Mouse (Mus musculus) midbrain, embryonic 14.5 days (tissue): ENCODE measurements around the gene Adgrg5. TPM values are rescaled to one million over a fixed set of nuclear protein-coding genes. Genes with fewer than 3 reads are reported as not detected.

Source experiments
- ATAC-seq: fragments of 200-750 bp; cut with Nextera tagmentation; 2 replicates; pipeline ENCODE4 v1.8.0; 2017; ENCODE audit warnings: moderate number of reproducible peaks, moderate library complexity; ENCODE audit not compliant: low FRiP score, low TSS enrichment
- DNase-seq: peaks from one replicate; pipeline ENCODE4 v3.0.0-alpha.2; 2015
- H3K27ac ChIP-seq: fragments of 300-500 bp; sonication (generic); replicated peaks from 2 replicates; pipeline ENCODE4 v1.5.1; 2014; ENCODE audit warnings: mild to moderate bottlenecking, low read depth, low read length, moderate library complexity
- H3K27me3 ChIP-seq: fragments of 300-500 bp; sonication (generic); 2 replicates; pipeline ENCODE4 v1.6.1; 2014; ENCODE audit warnings: low read length, control low read depth, mixed read lengths; ENCODE audit not compliant: control insufficient read depth, insufficient read depth
- H3K36me3 ChIP-seq: fragments of 300-500 bp; sonication (generic); 2 replicates; pipeline ENCODE4 v1.6.1; 2014; ENCODE audit warnings: low read length, control low read depth; ENCODE audit not compliant: control insufficient read depth, insufficient read depth
- H3K4me1 ChIP-seq: fragments of 300-500 bp; sonication (generic); 2 replicates; pipeline ENCODE4 v1.6.1; 2014; ENCODE audit warnings: mild to moderate bottlenecking, antibody characterized with exemption, low read length, control low read depth; ENCODE audit not compliant: control insufficient read depth, insufficient read depth
- H3K4me2 ChIP-seq: fragments of 300-500 bp; sonication (generic); 2 replicates; pipeline ENCODE4 v1.6.1; 2014; ENCODE audit warnings: mild to moderate bottlenecking, low read length, moderate library complexity
- H3K4me3 ChIP-seq: fragments of 300-500 bp; sonication (generic); replicated peaks from 2 replicates; pipeline ENCODE4 v1.5.1; 2014; ENCODE audit warnings: low read depth, low read length
- H3K9ac ChIP-seq: fragments of 300-500 bp; sonication (generic); replicated peaks from 2 replicates; pipeline ENCODE4 v1.6.1; 2014; ENCODE audit warnings: mild to moderate bottlenecking, low read length, moderate library complexity
- H3K9me3 ChIP-seq: fragments of 300-500 bp; sonication (generic); 2 replicates; pipeline ENCODE4 v1.6.1; 2016; ENCODE audit warnings: low read length, control low read depth, mixed read lengths; ENCODE audit not compliant: control insufficient read depth
- WGBS: fragments of 180-500 bp; shearing (Covaris S2); extraction: QIAGEN DNeasy Blood & Tissue Kit; methylation state at CpG from one replicate; pipeline ENCODE4 v1.1.7; 2014; 5-methylcytosine and 5-hydroxymethylcytosine counted together
- polyA plus RNA-seq: library from polyadenylated mRNA; unstranded; fragments of >200 nt; fragmentation: Nextera tagmentation; extraction: Ambion mirVana; gene quantifications from 2 replicates; pipeline ENCODE4 v1.2.1, GENCODE M21; 2014

The Adgrg5 gene
- polyA plus RNA-seq, 1 experiment from 2014 or later, result 0.12 TPM

DNA sequence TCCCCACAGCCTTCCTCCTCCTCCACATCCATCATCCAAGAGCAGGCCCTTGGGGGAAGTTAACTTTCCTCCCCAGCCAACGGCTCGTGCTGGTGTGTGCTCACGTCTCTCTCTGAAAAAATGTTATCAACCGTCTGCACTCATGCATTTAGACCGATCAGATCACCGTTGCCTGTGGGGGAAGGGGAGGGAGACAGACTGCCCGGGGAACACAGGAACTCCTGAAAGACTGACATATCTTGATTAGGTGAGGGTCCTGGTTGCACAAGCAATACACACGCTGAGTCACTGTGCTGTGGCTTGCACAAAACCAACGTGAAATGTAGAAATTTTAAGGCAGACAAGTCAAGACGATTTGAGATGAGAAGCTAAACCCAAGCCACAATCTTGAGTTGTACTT lies 41.3 kb downstream of the Adgrg5 start:
- no peaks in the 10 kb centered on the region for H3K9me3 ChIP-seq
- H3K4me2 ChIP-seq, result no peak overlapping the region
- ATAC-seq, result no peak
- no peak overlapping the region for H3K9ac ChIP-seq
- no peaks in the 10 kb centered on the region for H3K27me3 ChIP-seq
- no peaks in the 10 kb centered on the region for H3K36me3 ChIP-seq
- WGBS, result 67% methylated on average over 10 of the region's 10 CpGs
- no peaks in the 10 kb centered on the region for H3K4me1 ChIP-seq
- H3K27ac ChIP-seq, result no peak overlapping the region
- no peak for DNase-seq
- H3K4me3 ChIP-seq, result no peak overlapping the region

DNA sequence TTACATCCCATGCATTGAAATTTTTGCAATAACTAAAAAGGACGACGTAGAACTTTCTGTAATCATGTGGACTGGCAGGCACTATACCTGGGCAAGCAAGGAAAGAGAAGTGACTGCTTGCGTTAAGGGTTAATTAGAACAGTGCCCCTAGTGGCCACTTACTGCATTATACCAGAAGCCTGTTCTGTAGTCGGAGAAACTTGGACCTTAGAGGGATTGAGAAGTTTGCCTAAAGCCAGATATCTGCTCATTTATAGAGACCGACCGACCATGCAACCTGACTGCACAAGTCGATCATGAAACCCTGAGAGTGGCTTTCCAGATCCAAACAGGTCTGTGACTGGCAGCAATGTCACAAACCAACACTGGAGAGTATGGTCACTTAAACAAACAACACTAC lies 43.1 kb downstream of the Adgrg5 start:
- Histone ChIP-seq H3K36me3 (no peaks in the 10 kb centered on the region), H3K9ac (no peak overlapping the region), H3K4me3 (no peak overlapping the region), H3K27ac (no peak overlapping the region), H3K4me1 (no peaks in the 10 kb centered on the region), H3K27me3 (no peaks in the 10 kb centered on the region), H3K4me2 (no peak overlapping the region), H3K9me3 (no peaks in the 10 kb centered on the region)
- ATAC-seq (no peak), DNase-seq (peak; percentile 86)
- WGBS, result 23% methylated on average over 7 of the region's 7 CpGs

DNA sequence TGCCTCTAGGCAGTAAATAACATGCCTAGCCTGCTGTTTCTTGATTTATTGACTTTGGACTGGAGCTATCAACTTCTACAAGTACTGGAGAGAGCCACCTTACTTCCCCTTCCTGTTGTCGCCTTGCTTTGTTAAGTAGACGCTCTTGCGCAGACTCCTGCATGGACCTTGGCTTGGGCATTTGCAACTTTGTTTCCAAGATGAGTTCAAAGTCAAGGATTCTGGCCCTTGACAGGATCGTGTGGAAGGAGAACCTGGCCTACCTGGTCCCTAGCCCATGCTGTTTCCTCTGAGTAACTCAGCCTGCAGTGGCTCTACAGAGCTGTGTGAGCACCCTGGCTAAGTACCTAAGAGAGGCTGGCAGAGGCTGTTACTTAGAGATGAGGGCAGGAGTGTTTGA lies 43.6 kb downstream of the Adgrg5 start:
- H3K4me3 ChIP-seq, result no peak overlapping the region
- no peak overlapping the region for H3K4me2 ChIP-seq
- no peak overlapping the region for H3K9ac ChIP-seq
- no peaks in the 10 kb centered on the region for H3K9me3 ChIP-seq
- WGBS, result 87% methylated on average over 4 of the region's 4 CpGs
- DNase-seq, result no peak
- no peaks in the 10 kb centered on the region for H3K27me3 ChIP-seq
- no peaks in the 10 kb centered on the region for H3K4me1 ChIP-seq
- H3K36me3 ChIP-seq, result no peaks in the 10 kb centered on the region
- H3K27ac ChIP-seq, result no peak overlapping the region
- no peak for ATAC-seq

DNA sequence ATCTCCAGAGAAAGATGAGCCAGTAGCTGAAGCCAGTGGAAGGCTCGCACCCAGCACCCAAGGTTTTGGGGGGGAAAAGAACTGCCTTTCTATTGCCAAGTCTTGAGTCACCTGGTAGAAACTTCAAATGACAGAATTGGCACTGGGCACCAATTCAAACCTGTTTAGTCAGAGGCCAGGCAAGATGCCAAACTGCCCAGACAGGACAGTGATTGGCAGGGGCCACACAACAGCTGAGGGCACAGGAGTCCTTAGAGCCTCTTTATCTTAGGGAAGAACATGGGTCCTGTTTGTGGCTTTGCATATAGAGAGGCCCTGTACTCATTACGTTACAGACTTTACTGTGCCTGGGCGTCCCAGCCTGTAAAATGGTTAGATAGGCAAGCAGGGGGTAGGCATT lies 44.1 kb downstream of the Adgrg5 start:
- no peak for DNase-seq
- H3K4me2 ChIP-seq, result no peak overlapping the region
- H3K9me3 ChIP-seq, result no peaks in the 10 kb centered on the region
- WGBS, result 75% methylated on average over 3 of the region's 3 CpGs
- H3K4me1 ChIP-seq, result no peaks in the 10 kb centered on the region
- no peaks in the 10 kb centered on the region for H3K27me3 ChIP-seq
- H3K36me3 ChIP-seq, result no peaks in the 10 kb centered on the region
- no peak overlapping the region for H3K27ac ChIP-seq
- no peak for ATAC-seq
- H3K9ac ChIP-seq, result no peak overlapping the region
- H3K4me3 ChIP-seq, result no peak overlapping the region

DNA sequence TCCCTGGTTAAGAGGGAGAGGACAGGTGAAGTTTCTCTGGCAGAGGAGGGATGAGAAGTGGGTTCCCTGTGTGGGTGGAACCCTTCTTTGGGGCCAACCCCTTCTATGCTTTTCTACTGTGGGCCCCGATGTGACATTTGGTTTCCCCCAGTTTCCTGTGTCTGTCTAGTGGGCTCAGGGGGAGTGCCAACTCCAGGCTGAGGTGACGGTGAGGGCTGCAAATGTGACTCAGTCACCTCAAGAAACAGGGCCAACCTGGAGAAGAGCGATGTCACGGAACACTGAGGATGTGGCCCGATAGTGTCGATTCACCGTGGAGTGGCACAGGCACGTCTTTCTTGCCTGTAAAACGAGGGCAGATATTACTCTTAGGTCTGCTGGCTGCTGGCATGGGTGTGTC lies 49.8 kb downstream of the Adgrg5 start:
- 93% methylated on average over 9 of the region's 9 CpGs for WGBS
- no peak overlapping the region for H3K9ac ChIP-seq
- H3K36me3 ChIP-seq, result no peaks in the 10 kb centered on the region
- H3K27ac ChIP-seq, result no peak overlapping the region
- H3K27me3 ChIP-seq, result no peaks in the 10 kb centered on the region
- H3K4me3 ChIP-seq, result no peak overlapping the region
- H3K9me3 ChIP-seq, result no peaks in the 10 kb centered on the region
- ATAC-seq, result no peak
- DNase-seq, result no peak
- H3K4me1 ChIP-seq, result peaks cover 14% of the 10 kb centered on the region; the same call in 1 of the 2 replicates
- no peak overlapping the region for H3K4me2 ChIP-seq

DNA sequence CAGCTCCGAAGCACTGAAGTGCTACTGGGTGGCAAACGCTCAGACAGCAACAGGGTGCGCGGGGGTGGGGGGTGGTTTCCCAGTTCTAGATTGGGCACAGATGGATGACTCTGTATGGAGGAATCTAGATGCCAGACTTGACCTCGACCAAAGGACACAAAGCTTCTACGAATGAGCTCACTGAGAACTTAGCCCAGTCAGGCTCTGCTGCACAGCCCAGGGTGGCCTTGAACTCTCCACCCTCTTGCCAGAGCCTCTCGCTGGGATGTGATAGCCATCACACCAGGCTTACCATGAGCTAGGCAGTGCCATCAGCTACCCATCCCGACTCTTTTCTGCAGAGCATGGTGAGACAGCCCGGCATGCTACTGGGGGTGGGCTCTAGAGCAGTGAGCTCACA lies 50.3 kb downstream of the Adgrg5 start:
- Histone ChIP-seq H3K9me3 (no peaks in the 10 kb centered on the region), H3K4me2 (no peak overlapping the region), H3K27me3 (no peaks in the 10 kb centered on the region), H3K36me3 (no peaks in the 10 kb centered on the region), H3K4me1 (peaks cover 16% of the 10 kb centered on the region; the same call in 1 of the 2 replicates), H3K4me3 (no peak overlapping the region), H3K27ac (no peak overlapping the region), H3K9ac (no peak overlapping the region)
- WGBS, result 83% methylated on average over 9 of the region's 9 CpGs
- DNase-seq, result no peak
- no peak for ATAC-seq

DNA sequence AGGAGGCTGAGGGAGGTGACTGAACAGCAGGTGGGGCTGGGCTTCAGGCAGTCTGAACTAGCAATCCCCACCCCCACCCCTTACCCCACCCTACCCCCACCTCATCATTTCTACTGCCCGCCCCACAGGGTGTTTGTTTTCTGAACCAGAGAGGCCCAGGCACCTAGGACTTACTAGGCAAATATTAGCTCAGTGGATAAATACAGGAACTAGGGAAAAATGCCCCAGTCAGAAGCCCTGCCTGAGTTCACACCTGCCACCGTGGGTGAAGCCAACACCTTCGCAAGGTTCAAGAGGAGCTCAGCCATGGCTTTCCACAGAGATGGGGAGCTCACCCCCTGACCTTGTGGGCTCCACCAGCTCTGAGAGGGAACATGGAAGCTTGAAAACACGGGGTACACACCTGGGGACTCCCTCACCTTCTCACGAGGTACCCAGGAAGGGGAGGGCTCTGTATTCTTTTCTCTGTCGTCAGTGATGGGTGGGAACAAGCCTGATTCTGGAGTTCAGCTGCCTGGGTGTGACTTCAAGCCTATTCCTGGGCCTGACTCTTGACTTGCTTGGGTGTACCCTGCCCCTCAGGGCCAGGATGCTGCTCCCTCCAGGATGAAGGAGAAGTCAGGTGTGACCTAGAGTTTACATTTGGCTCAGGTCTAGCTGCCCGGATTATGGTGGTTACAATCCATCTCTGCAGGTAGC lies 51.1 kb downstream of the Adgrg5 start, which contains the start of gene Adgrg1:
Gene Adgrg1, plus strand, starts transcription at position 285 of the 699 bp plus-strand sequence.
- Histone ChIP-seq H3K36me3 (no peaks in the 10 kb centered on the region), H3K4me1 (peaks cover 16% of the 10 kb centered on the region; the same call in 1 of the 2 replicates), H3K4me3 (no peak within 1 kb of the TSS), H3K9me3 (no peaks in the 10 kb centered on the region), H3K27ac (no peak within 1 kb of the TSS), H3K4me2 (no peak within 1 kb of the TSS), H3K9ac (no peak within 1 kb of the TSS), H3K27me3 (no peaks in the 10 kb centered on the region)
- 61% methylated on average over 7 of the region's 7 CpGs for WGBS
- ATAC-seq (no peak), DNase-seq (no peak)

DNA sequence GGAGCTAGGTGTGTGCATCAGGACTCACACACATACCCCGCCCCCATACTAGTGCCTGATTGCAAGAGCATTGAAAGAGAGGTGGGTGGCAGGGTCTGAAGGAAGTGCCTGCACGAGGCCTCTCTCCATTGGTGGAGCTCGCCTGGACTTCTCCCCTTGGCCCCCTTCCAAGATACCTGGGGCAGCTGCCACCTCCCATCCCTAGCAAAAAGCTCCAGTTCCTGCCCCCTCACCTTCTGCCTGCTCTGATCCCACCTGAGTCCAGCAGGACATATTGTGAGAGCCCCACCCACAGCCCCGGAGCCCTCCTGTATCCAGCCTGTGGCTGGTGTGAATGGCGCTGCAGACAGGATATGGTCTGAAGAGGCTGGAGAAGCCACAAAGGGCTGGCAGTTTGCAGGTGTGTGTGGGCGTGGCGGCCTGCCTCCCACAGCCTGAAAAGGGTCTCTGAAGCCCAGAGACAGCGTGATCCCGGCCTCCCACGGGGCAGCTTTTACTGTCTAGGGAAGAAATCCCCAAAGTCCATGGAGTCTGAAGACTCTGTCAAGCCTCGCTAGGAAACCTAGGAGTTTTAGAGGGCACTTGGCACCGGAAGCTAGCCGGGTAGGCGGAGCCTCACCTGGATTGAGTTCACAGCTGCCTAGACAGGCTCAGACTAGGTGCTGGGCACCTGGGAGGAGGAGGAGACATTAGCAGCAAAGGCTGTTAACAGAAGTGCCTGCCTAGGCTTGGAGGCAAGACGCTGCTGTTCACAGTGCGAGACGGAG lies 53.3 kb downstream of the Adgrg5 start:
- H3K9me3 ChIP-seq, result no peaks in the 10 kb centered on the region
- no peaks in the 10 kb centered on the region for H3K27me3 ChIP-seq
- peak overlapping the region; percentile 37 for H3K4me2 ChIP-seq
- peaks cover 27% of the 10 kb centered on the region for H3K4me1 ChIP-seq
- no peak overlapping the region for H3K27ac ChIP-seq
- no peaks in the 10 kb centered on the region for H3K36me3 ChIP-seq
- no peak overlapping the region; the same call in 1 of the 2 replicates for H3K4me3 ChIP-seq
- ATAC-seq, result no peak
- no peak for DNase-seq
- H3K9ac ChIP-seq, result no peak overlapping the region; the same call in 1 of the 2 replicates
- WGBS, result 22% methylated on average over 17 of the region's 17 CpGs
